Mouse (Mus musculus) myocyte (in vitro differentiated cells): Measurements from ENCODE around the gene Tmem125.

Experiments used
- E2F4 ChIP-seq: IDR thresholded peaks from one replicate; pipeline ENCODE4 v1.6.1; 2011; ENCODE audit warnings: mild to moderate bottlenecking, control low read depth, moderate library complexity; ENCODE audit not compliant: insufficient read depth
- MAX ChIP-seq: IDR thresholded peaks from one replicate; pipeline ENCODE4 v1.6.1; 2011; ENCODE audit warnings: low read depth, mild to moderate bottlenecking, control low read depth
- MYOD1 ChIP-seq, 3 experiments: IDR thresholded peaks; one replicate each; pipeline ENCODE4 v1.6.1; 2011; ENCODE audit warnings: control low read depth in 2 of 3, low read depth in 2 of 3, mild to moderate bottlenecking in 2 of 3, moderate library complexity in 1 of 3; ENCODE audit not compliant: insufficient read length in 2 of 3, control insufficient read depth in 1 of 3
- POLR2A ChIP-seq: IDR thresholded peaks from one replicate; pipeline ENCODE4 v1.6.1; 2011; ENCODE audit warnings: low read depth, mild to moderate bottlenecking, control low read depth, moderate library complexity; ENCODE audit not compliant: insufficient read length
- POLR2AphosphoS2 ChIP-seq: IDR thresholded peaks from one replicate; pipeline ENCODE4 v1.6.1; 2011; ENCODE audit warnings: low read depth, control low read depth; ENCODE audit not compliant: insufficient read length
- SRF ChIP-seq: IDR thresholded peaks from one replicate; pipeline ENCODE4 v1.6.1; 2011; ENCODE audit warnings: low read depth; ENCODE audit not compliant: control insufficient read depth, insufficient read length
- TCF12 ChIP-seq: IDR thresholded peaks from one replicate; pipeline ENCODE4 v1.6.1; 2011; ENCODE audit warnings: mild to moderate bottlenecking, control low read depth; ENCODE audit not compliant: poor library complexity, insufficient read depth, severe bottlenecking
- USF1 ChIP-seq: IDR thresholded peaks from one replicate; pipeline ENCODE4 v1.6.1; 2011; ENCODE audit warnings: low read depth, mild to moderate bottlenecking, control low read depth, moderate library complexity

- TF ChIP-seq E2F4 (no peak), USF1 (no peak), POLR2A (no peak), SRF (no peak), POLR2AphosphoS2 (no peak), MAX (no peak), TCF12 (no peak), MYOD1 (IDR thresholded peaks at IDR 0.05; ENCODE audit: control insufficient read depth in 1 of 3, insufficient read length in 2 of 3, low read depth in 2 of 3) (no peak)
Measured at GRCm38 (mm10) chr4:118544441-118545127, 740 bp upstream of the Tmem125 start.
